Mouse (Mus musculus) erythroblast, embryonic 14.5 days (primary cell): ENCODE measurements around the gene Palm3. TPM values are rescaled to one million over a fixed set of nuclear protein-coding genes. Genes with fewer than 3 reads are reported as not detected.

Experiments
- H3K27me3 ChIP-seq: 2 replicates; pipeline ENCODE4 v1.6.1; 2012; ENCODE audit warnings: inconsistent platforms; ENCODE audit not compliant: control insufficient read depth
- H3K36me3 ChIP-seq: 2 replicates; pipeline ENCODE4 v1.6.1; 2012; ENCODE audit warnings: mild to moderate bottlenecking, inconsistent platforms; ENCODE audit not compliant: control insufficient read depth
- H3K4me1 ChIP-seq: 2 replicates; pipeline ENCODE4 v1.6.1; 2012; ENCODE audit warnings: inconsistent platforms; ENCODE audit not compliant: control insufficient read depth
- H3K4me3 ChIP-seq: replicated peaks from 2 replicates; pipeline ENCODE3; 2012; ENCODE audit warnings: moderate library complexity, mild to moderate bottlenecking, inconsistent platforms
- H3K9me3 ChIP-seq: 2 replicates; pipeline ENCODE4 v1.6.1; 2012; ENCODE audit warnings: low read length, inconsistent platforms, mixed read lengths; ENCODE audit not compliant: control insufficient read depth
- GATA1 ChIP-seq: IDR thresholded peaks from 2 replicates; pipeline ENCODE4 v1.6.1; 2012; ENCODE audit warnings: low read length, inconsistent platforms, mixed read lengths
- TAL1 ChIP-seq: IDR thresholded peaks from 3 replicates; pipeline ENCODE4 v1.6.1; 2012; ENCODE audit warnings: low read length, inconsistent platforms, mixed read lengths
- polyA plus RNA-seq: library from polyadenylated mRNA; stranded (reverse); fragments of >175 nt; gene quantifications from 2 replicates; pipeline ENCODE4 v1.2.3, GENCODE M21; 2012

Gene Palm3
- polyA plus RNA-seq = 0.01 TPM in 1 of 2 replicates, not detected in the other

- H3K27me3 ChIP-seq = peaks cover 53% of the 10 kb centered on the region
- H3K4me3 ChIP-seq = no peak within 1 kb of the TSS
- 0 out of 2 replicates have a peak, but pooled peaks cover under 1% of the 10 kb centered on the region for H3K9me3 ChIP-seq
- peaks cover 5% of the 10 kb centered on the region for H3K4me1 ChIP-seq
- TF ChIP-seq TAL1 (no peak), GATA1 (no peak)
- H3K36me3 ChIP-seq = no peaks in the 10 kb centered on the region
Observed at GRCm38 (mm10) chr8:84021096-84021495, at the start of gene Palm3. Gene Palm3, plus strand, starts transcription at chr8:84021471.

- H3K4me3 ChIP-seq = peak overlapping the region; percentile 98
- TF ChIP-seq GATA1 = no peak
- no peak for TF ChIP-seq TAL1
- peaks cover 61% of the 10 kb centered on the region for H3K36me3 ChIP-seq
- H3K4me1 ChIP-seq = peaks cover 44% of the 10 kb centered on the region
- no peaks in the 10 kb centered on the region for H3K27me3 ChIP-seq
- no peaks in the 10 kb centered on the region for H3K9me3 ChIP-seq
Observed at GRCm38 (mm10) chr8:83971661-83972060, 49.6 kb upstream of the Palm3 start.

- TF ChIP-seq TAL1 (no peak), GATA1 (no peak)
- Histone ChIP-seq H3K9me3 (no peaks in the 10 kb centered on the region), H3K27me3 (no peaks in the 10 kb centered on the region), H3K36me3 (peaks cover 53% of the 10 kb centered on the region), H3K4me3 (peak within 1 kb of the TSS; percentile 98), H3K4me1 (peaks cover 51% of the 10 kb centered on the region)
Observed at GRCm38 (mm10) chr8:83972150-83973120, 48.8 kb upstream of the Palm3 start, which contains the start of gene Prkaca. Gene Prkaca, plus strand, starts transcription at chr8:83972993.

- Histone ChIP-seq H3K9me3 (no peaks in the 10 kb centered on the region), H3K4me1 (peaks cover 57% of the 10 kb centered on the region), H3K36me3 (peaks cover 51% of the 10 kb centered on the region), H3K27me3 (no peaks in the 10 kb centered on the region), H3K4me3 (peak overlapping the region; percentile 98)
- TF ChIP-seq GATA1 (no peak), TAL1 (no peak)
Observed at GRCm38 (mm10) chr8:83973161-83974031, 47.9 kb upstream of the Palm3 start.

GRCm38 (mm10) chr8:83974521-83974920 is 46.8 kb upstream of the Palm3 start:
- Histone ChIP-seq H3K9me3 (no peaks in the 10 kb centered on the region), H3K36me3 (peaks cover 45% of the 10 kb centered on the region), H3K4me3 (no peak overlapping the region), H3K27me3 (no peaks in the 10 kb centered on the region), H3K4me1 (peaks cover 55% of the 10 kb centered on the region)
- TF ChIP-seq GATA1 = no peak
- TF ChIP-seq TAL1 = no peak

DNA sequence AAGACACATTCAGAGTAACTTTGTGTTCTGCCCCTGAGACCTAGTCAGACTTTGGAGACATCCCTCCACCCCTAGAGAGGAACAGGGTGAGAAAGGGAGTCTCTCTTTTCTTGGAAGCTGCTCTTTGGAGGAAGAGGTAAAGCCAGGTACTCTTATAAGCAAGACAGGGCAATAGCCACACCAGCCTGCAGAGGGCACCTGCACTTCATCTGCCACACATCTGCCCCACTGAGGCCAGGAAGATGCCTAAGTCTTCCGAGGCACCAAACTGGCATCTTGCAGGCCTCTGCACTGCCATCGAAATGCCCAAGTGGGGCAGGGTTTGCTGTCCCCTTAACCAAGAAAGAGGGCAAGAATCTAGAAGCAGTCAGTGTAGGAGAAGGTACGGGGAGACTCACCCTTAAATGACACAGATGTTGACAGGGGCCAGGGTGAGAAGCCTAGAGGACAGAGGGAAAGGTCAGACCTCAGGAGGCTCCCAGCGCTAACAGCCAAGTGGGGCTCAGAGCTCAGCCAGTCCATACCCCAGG is 45.1 kb upstream of the Palm3 start:
- TF ChIP-seq GATA1 (no peak), TAL1 (no peak)
- Histone ChIP-seq H3K27me3 (no peaks in the 10 kb centered on the region), H3K36me3 (peaks cover 48% of the 10 kb centered on the region), H3K9me3 (no peaks in the 10 kb centered on the region), H3K4me3 (no peak overlapping the region), H3K4me1 (peaks cover 51% of the 10 kb centered on the region)

- H3K4me1 ChIP-seq = peaks cover 44% of the 10 kb centered on the region
- peaks cover 48% of the 10 kb centered on the region for H3K36me3 ChIP-seq
- TF ChIP-seq TAL1 (no peak), GATA1 (no peak)
- H3K9me3 ChIP-seq = no peaks in the 10 kb centered on the region
- no peaks in the 10 kb centered on the region for H3K27me3 ChIP-seq
- no peak overlapping the region for H3K4me3 ChIP-seq
Observed at GRCm38 (mm10) chr8:83976779-83977350, 44.4 kb upstream of the Palm3 start.

- no peaks in the 10 kb centered on the region for H3K9me3 ChIP-seq
- H3K4me3 ChIP-seq = no peak overlapping the region
- peaks cover 41% of the 10 kb centered on the region for H3K4me1 ChIP-seq
- TF ChIP-seq GATA1 (no peak), TAL1 (no peak)
- peaks cover 52% of the 10 kb centered on the region for H3K36me3 ChIP-seq
- no peaks in the 10 kb centered on the region for H3K27me3 ChIP-seq
Observed at GRCm38 (mm10) chr8:83977646-83978045, 43.6 kb upstream of the Palm3 start.
